Mouse (Mus musculus): ENCODE results near the gene Inpp4b. TPM values are rescaled to one million over a fixed set of nuclear protein-coding genes. Genes with fewer than 3 reads are reported as not detected.
A peak's percentile ranks its signal among the peaks of the same experiment; 100 is the strongest.

Gene Inpp4b
- polyA plus RNA-seq, 1 experiment from 2014 or later: 3.2 TPM

GRCm38 (mm10) chr8:81466776-81467175 lies 124.4 kb downstream of the Inpp4b start:
- WGBS: 76% methylated on average over 2 of the region's 2 CpGs

GRCm38 (mm10) chr8:81478674-81479073 lies 136.3 kb downstream of the Inpp4b start:
- TF ChIP-seq EP300 (optimal IDR thresholded peaks at IDR 0.05): no peak
- peak; percentile 81 for TF ChIP-seq CTCF (IDR thresholded peaks at IDR 0.05; ENCODE audit: low read depth)
- Histone ChIP-seq H3K9ac (ENCODE audit: low read length) (no peak overlapping the region), H3K9me3 (ENCODE audit: control insufficient read depth, low read length) (no peaks in the 10 kb centered on the region), H3K36me3 (ENCODE audit: control insufficient read depth, insufficient read depth, low read length) (no peaks in the 10 kb centered on the region), H3K4me1 (replicated peaks; ENCODE audit: control insufficient read depth, insufficient read depth) (no peaks in the 10 kb centered on the region), H3K4me3 (ENCODE audit: low read depth, low read length) (no peak overlapping the region), H3K4me2 (replicated peaks; ENCODE audit: low read depth) (no peak overlapping the region), H3K27ac (replicated peaks) (no peak overlapping the region), H3K27me3 (ENCODE audit: control insufficient read depth, insufficient read depth, low read length) (no peaks in the 10 kb centered on the region)
- no peak for ATAC-seq (ENCODE audit: low FRiP score, low TSS enrichment)
- 37% methylated on average over 3 of the region's 3 CpGs for WGBS
- no peak for DNase-seq (ENCODE audit: low spot score)

More at GRCm38 (mm10) chr8:81466776-81467175, 124.4 kb downstream of the Inpp4b start:
- TF ChIP-seq CTCF (IDR thresholded peaks at IDR 0.05; ENCODE audit: low read depth) (no peak), EP300 (optimal IDR thresholded peaks at IDR 0.05) (no peak)
- Histone ChIP-seq H3K27ac (replicated peaks) (no peak overlapping the region), H3K9ac (ENCODE audit: low read length) (no peak overlapping the region), H3K27me3 (ENCODE audit: control insufficient read depth, insufficient read depth, low read length) (no peaks in the 10 kb centered on the region), H3K4me3 (ENCODE audit: low read depth, low read length) (no peak overlapping the region), H3K9me3 (ENCODE audit: control insufficient read depth, low read length) (no peaks in the 10 kb centered on the region), H3K4me2 (replicated peaks; ENCODE audit: low read depth) (no peak overlapping the region), H3K36me3 (ENCODE audit: control insufficient read depth, insufficient read depth, low read length) (no peaks in the 10 kb centered on the region), H3K4me1 (replicated peaks; ENCODE audit: control insufficient read depth, insufficient read depth) (no peaks in the 10 kb centered on the region)
- ATAC-seq (ENCODE audit: low FRiP score, low TSS enrichment) (no peak), DNase-seq (ENCODE audit: low spot score) (no peak)

- no peak overlapping the region for H3K9ac ChIP-seq (ENCODE audit: low read length)
- WGBS: 78% methylated on average over 1 of the region's 1 CpGs
- no peak for ATAC-seq (ENCODE audit: low FRiP score, low TSS enrichment)
Measured at GRCm38 (mm10) chr8:81483834-81484233, 141.5 kb downstream of the Inpp4b start.

GRCm38 (mm10) chr8:81485626-81486025 lies 143.3 kb downstream of the Inpp4b start:
- no peaks in the 10 kb centered on the region for H3K9me3 ChIP-seq (ENCODE audit: control insufficient read depth, low read length)
- WGBS: 61% methylated on average over 1 of the region's 1 CpGs
- no peak overlapping the region for H3K4me2 ChIP-seq (replicated peaks; ENCODE audit: low read depth)
- no peak overlapping the region for H3K4me3 ChIP-seq (ENCODE audit: low read depth, low read length)
- ATAC-seq (ENCODE audit: low FRiP score, low TSS enrichment) (no peak), DNase-seq (ENCODE audit: low spot score) (no peak)
- no peak overlapping the region for H3K9ac ChIP-seq (ENCODE audit: low read length)
- no peak overlapping the region for H3K27ac ChIP-seq (replicated peaks)
- TF ChIP-seq EP300 (optimal IDR thresholded peaks at IDR 0.05) (no peak), CTCF (IDR thresholded peaks at IDR 0.05; ENCODE audit: low read depth) (no peak)
- H3K36me3 ChIP-seq (ENCODE audit: control insufficient read depth, insufficient read depth, low read length): no peaks in the 10 kb centered on the region
- no peaks in the 10 kb centered on the region for H3K4me1 ChIP-seq (replicated peaks; ENCODE audit: control insufficient read depth, insufficient read depth)
- H3K27me3 ChIP-seq (ENCODE audit: control insufficient read depth, insufficient read depth, low read length): no peaks in the 10 kb centered on the region

More at GRCm38 (mm10) chr8:81483834-81484233, 141.5 kb downstream of the Inpp4b start:
- H3K4me2 ChIP-seq (replicated peaks; ENCODE audit: low read depth): no peak overlapping the region
- no peaks in the 10 kb centered on the region for H3K36me3 ChIP-seq (ENCODE audit: control insufficient read depth, insufficient read depth, low read length)
- TF ChIP-seq CTCF (IDR thresholded peaks at IDR 0.05; ENCODE audit: low read depth): no peak
- TF ChIP-seq EP300 (optimal IDR thresholded peaks at IDR 0.05): no peak
- no peaks in the 10 kb centered on the region for H3K27me3 ChIP-seq (ENCODE audit: control insufficient read depth, insufficient read depth, low read length)
- H3K4me3 ChIP-seq (ENCODE audit: low read depth, low read length): no peak overlapping the region
- no peaks in the 10 kb centered on the region for H3K9me3 ChIP-seq (ENCODE audit: control insufficient read depth, low read length)
- H3K27ac ChIP-seq (replicated peaks): no peak overlapping the region
- no peak for DNase-seq (ENCODE audit: low spot score)
- H3K4me1 ChIP-seq (replicated peaks; ENCODE audit: control insufficient read depth, insufficient read depth): no peaks in the 10 kb centered on the region

- Histone ChIP-seq H3K9ac (ENCODE audit: low read length) (no peak overlapping the region), H3K4me1 (replicated peaks; ENCODE audit: control insufficient read depth, insufficient read depth) (no peaks in the 10 kb centered on the region), H3K4me2 (replicated peaks; ENCODE audit: low read depth) (no peak overlapping the region), H3K27me3 (ENCODE audit: control insufficient read depth, insufficient read depth, low read length) (no peaks in the 10 kb centered on the region), H3K9me3 (ENCODE audit: control insufficient read depth, low read length) (no peaks in the 10 kb centered on the region), H3K36me3 (ENCODE audit: control insufficient read depth, insufficient read depth, low read length) (no peaks in the 10 kb centered on the region), H3K4me3 (ENCODE audit: low read depth, low read length) (no peak overlapping the region), H3K27ac (replicated peaks) (no peak overlapping the region)
- no peak for ATAC-seq (ENCODE audit: low FRiP score, low TSS enrichment)
- no peak for DNase-seq (ENCODE audit: low spot score)
- 84% methylated on average over 2 of the region's 2 CpGs for WGBS
- no peak for TF ChIP-seq CTCF (IDR thresholded peaks at IDR 0.05; ENCODE audit: low read depth)
- no peak for TF ChIP-seq EP300 (optimal IDR thresholded peaks at IDR 0.05)
Measured at GRCm38 (mm10) chr8:81489894-81490661, 147.7 kb downstream of the Inpp4b start.

- no peak for TF ChIP-seq EP300 (optimal IDR thresholded peaks at IDR 0.05)
- no peak for TF ChIP-seq CTCF (IDR thresholded peaks at IDR 0.05; ENCODE audit: low read depth)
- no peak overlapping the region for H3K27ac ChIP-seq (replicated peaks)
- H3K9me3 ChIP-seq (ENCODE audit: control insufficient read depth, low read length): no peaks in the 10 kb centered on the region
- ATAC-seq (ENCODE audit: low FRiP score, low TSS enrichment): no peak
- no peak overlapping the region for H3K4me3 ChIP-seq (ENCODE audit: low read depth, low read length)
- H3K36me3 ChIP-seq (ENCODE audit: control insufficient read depth, insufficient read depth, low read length): no peaks in the 10 kb centered on the region
- no peak overlapping the region for H3K4me2 ChIP-seq (replicated peaks; ENCODE audit: low read depth)
- no peak overlapping the region for H3K9ac ChIP-seq (ENCODE audit: low read length)
- DNase-seq (ENCODE audit: low spot score): no peak
- no peaks in the 10 kb centered on the region for H3K27me3 ChIP-seq (ENCODE audit: control insufficient read depth, insufficient read depth, low read length)
- 31% methylated on average over 2 of the region's 2 CpGs for WGBS
- no peaks in the 10 kb centered on the region for H3K4me1 ChIP-seq (replicated peaks; ENCODE audit: control insufficient read depth, insufficient read depth)
Measured at GRCm38 (mm10) chr8:81491097-81491705, 148.8 kb downstream of the Inpp4b start.

Data from stomach, postnatal 0 days (tissue).